Mouse (Mus musculus) spleen, postnatal 10 days (tissue): ENCODE results near the gene Cntnap1.

ENCODE experiments used
- DNase-seq, 2 experiments: peaks; one replicate each; pipeline ENCODE4 v3.0.0; 2021 to 2022; ENCODE audit warnings: low spot score in 2 of 2

Gene Cntnap1

GRCm38 (mm10) chr11:101185441-101185840 is 15.1 kb downstream of the Cntnap1 start:
- no peak for DNase-seq

- DNase-seq: no peak
Measured at GRCm38 (mm10) chr11:101186526-101187247, 16.4 kb downstream of the Cntnap1 start.

- DNase-seq: peak in 1 of 2 experiments; percentile 11
Measured at GRCm38 (mm10) chr11:101187541-101187940, 17.2 kb downstream of the Cntnap1 start.

GRCm38 (mm10) chr11:101188166-101188805 is 18.0 kb downstream of the Cntnap1 start:
- no peak for DNase-seq

GRCm38 (mm10) chr11:101189495-101190180 is 19.3 kb downstream of the Cntnap1 start:
- DNase-seq: peak in 1 of 2 experiments; percentile 69

- DNase-seq: peak in 1 of 2 experiments; percentile 55
Measured at GRCm38 (mm10) chr11:101190181-101190912, 20.0 kb downstream of the Cntnap1 start.

- no peak for DNase-seq
Measured at GRCm38 (mm10) chr11:101190913-101191907, 20.9 kb downstream of the Cntnap1 start.

- DNase-seq: no peak
Measured at GRCm38 (mm10) chr11:101191919-101192470, 21.7 kb downstream of the Cntnap1 start.

GRCm38 (mm10) chr11:101192646-101193045 is 22.3 kb downstream of the Cntnap1 start:
- no peak for DNase-seq

GRCm38 (mm10) chr11:101193076-101193475 is 22.8 kb downstream of the Cntnap1 start:
- DNase-seq: no peak

GRCm38 (mm10) chr11:101194137-101194536 is 23.8 kb downstream of the Cntnap1 start:
- DNase-seq: no peak

GRCm38 (mm10) chr11:101194643-101195042 is 24.3 kb downstream of the Cntnap1 start:
- DNase-seq: no peak

GRCm38 (mm10) chr11:101195101-101195500 is 24.8 kb downstream of the Cntnap1 start:
- no peak for DNase-seq

GRCm38 (mm10) chr11:101195571-101195970 is 25.2 kb downstream of the Cntnap1 start:
- DNase-seq: no peak

GRCm38 (mm10) chr11:101196175-101196574 is 25.9 kb downstream of the Cntnap1 start:
- no peak for DNase-seq

- no peak for DNase-seq
Measured at GRCm38 (mm10) chr11:101199555-101199954, 29.2 kb downstream of the Cntnap1 start.

- peak in 1 of 2 experiments; percentile 58 for DNase-seq
Measured at GRCm38 (mm10) chr11:101200986-101201385, 30.7 kb downstream of the Cntnap1 start.

- DNase-seq: no peak
Measured at GRCm38 (mm10) chr11:101211970-101212369, 41.6 kb downstream of the Cntnap1 start.

- no peak for DNase-seq
Measured at GRCm38 (mm10) chr11:101216936-101217335, 46.6 kb downstream of the Cntnap1 start.

GRCm38 (mm10) chr11:101218436-101219055 is 48.2 kb downstream of the Cntnap1 start:
- no peak for DNase-seq
